Mouse (Mus musculus) skeletal muscle tissue, postnatal 0 days (tissue): ENCODE results near the gene Spout1. TPM values are rescaled to one million over a fixed set of nuclear protein-coding genes. Genes with fewer than 3 reads are reported as not detected.

Source experiments
- polyA plus RNA-seq: library from polyadenylated mRNA; unstranded; fragments of >200 nt; fragmentation: Nextera tagmentation; extraction: Ambion mirVana; gene quantifications from 2 replicates; pipeline ENCODE4 v1.2.1, GENCODE M21; 2015

The Spout1 gene
- polyA plus RNA-seq, result 14.9 and 20.0 TPM in 2 replicates

DNA sequence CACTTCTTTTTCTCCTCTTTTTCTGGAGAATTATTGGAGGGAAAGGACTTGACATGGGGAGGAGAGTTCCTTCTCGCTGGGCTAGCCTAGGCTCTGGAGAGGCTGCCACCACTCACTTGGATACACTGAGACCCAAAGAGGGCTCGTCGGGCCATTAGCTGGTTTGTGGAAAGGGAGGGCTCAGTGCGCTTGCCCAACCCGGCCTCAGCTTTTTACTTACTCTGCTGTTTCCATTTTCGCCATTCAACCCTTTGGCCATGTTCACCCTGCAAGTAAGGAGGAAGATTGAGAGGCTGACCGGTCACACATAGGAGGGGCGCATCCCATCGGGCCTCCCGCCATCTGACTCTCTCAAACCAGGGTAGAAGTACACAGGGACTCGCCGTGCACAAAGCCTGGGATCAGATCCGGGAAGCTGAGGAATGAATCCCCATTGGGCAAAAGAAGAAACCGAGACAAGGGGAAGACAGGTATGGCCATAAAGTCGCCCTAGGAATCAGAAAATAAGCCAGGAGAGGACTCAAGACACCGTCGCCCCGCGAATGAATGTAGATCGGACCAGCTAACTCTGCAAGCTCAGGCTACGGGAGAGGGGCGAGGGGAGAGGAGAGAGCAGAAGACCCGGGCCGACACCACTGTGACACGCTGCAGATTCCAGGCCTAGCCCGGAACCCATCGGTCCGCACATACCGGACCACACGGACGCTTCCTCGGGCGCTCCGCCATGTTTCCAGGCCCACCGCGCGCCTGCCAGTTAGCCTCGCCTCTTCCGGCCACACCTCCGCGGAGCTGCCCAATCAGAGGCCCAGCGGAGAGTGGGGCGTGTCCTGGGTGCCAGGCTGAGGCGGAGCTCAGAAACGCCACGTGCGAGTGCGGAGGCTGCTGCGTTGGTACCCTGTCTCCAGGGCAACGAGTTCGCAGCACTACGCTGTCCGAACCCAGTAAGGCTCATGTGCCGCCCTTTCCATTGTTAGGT, at the start of gene Spout1:
Gene Spout1 (minus strand): TSS at position 760 of the 976 bp plus-strand sequence.

DNA sequence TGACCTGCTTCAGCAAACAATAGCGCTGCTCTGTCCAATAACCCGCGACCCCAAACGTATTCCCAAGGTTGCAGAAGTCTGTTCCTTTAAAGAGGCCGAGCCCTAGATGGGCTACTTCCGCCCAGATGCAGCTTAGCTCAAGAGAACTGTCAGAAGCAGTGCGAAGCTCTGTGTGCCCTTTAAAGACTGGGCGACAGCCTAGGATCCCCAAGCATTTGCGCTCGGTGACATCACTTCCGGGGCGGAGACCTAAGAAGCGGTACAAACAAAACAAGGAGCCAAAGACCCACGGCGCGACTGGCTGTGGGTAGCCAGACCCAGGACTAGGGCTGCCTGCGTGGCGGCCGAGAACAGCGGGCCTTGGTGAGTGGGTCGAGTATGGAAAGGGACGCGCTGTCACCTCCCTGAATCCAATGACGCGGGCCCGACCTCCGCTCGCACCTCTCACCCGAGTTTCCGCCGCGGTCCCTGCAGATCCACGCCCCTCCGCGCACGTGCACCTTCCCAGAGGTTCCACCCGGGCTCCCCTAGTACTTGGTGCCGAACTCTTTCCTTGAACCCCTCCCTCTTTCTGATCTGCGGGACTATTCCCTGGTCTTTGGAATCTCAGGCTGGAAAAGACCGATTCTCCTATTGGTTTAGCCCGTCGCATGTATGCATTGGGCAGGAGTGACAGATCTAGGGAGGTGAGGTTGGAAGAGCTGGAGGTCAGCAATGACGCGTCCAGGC, 27.5 kb upstream of the Spout1 start, which contains the start of gene Kyat1:
Gene Kyat1 (minus strand): TSS at position 219 of the 729 bp plus-strand sequence.

DNA sequence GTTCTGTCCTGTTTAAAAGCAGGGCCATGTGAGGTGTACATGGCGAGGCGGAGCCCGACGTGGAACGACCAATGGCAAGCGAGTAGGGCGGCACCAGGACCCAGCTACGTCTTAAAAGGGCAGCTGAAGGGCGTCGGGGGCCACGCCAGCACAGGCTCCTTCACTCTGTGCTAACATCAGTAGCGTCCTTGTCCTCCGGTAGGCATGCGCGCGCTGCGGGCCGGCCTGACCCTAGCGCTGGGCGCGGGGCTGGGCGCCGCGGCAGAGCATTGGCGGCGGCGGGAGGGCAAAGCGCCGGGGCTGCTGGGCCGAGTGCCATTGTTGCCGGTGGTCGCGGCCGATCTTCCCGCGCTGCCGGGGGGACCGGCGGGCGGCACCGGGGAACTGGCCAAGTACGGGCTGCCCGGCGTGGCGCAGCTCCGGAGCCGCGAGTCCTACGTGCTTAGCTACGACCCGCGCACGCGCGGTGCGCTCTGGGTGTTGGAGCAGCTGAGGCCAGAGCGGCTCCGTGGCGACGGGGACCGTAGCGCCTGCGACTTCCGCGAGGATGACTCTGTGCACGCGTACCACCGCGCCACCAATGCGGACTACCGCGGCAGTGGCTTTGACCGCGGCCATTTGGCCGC, 6.8 kb downstream of the Spout1 start, which contains the start of gene Endog:
Gene Endog (plus strand): TSS at position 123 of the 626 bp plus-strand sequence.

DNA sequence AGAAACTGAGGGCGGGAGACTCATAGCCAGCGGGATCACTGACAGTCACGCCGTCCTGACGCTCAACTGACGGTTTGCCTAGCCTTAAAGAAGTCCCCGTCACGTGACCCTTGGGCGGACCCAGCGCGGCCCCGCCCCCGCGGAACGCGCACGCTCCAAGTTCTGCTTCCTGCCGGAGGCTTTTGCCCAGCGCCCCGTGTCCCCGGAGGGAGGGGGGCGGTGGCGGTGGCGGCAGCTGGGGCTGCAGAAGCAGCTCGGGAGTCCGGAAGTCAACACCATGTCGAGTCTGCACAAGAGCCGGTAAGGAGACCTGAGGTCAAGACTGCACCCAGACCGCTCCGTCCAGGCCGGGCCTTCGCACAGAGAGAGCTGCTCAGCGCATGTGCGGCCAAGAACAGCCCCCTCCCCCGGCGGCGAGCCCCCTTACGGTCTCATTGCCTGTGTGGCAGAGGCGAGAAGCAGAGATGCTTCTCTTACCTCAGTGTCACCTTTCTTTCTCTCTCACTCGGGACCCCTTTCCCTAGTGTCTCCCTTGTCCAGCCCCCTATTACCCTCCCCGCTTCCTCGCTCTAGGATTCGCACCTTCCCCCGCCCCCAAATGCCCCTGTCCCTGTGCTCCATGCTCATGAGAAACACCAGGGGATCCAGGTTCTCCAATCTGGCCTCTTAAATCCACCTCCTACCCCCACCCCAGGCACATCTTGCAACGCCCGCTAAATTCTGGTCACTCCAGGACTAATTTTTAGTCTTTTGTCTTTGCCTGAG, 44.5 kb downstream of the Spout1 start, which contains the start of gene Tbc1d13:
Gene Tbc1d13 (plus strand): TSS at position 134 of the 765 bp plus-strand sequence.

DNA sequence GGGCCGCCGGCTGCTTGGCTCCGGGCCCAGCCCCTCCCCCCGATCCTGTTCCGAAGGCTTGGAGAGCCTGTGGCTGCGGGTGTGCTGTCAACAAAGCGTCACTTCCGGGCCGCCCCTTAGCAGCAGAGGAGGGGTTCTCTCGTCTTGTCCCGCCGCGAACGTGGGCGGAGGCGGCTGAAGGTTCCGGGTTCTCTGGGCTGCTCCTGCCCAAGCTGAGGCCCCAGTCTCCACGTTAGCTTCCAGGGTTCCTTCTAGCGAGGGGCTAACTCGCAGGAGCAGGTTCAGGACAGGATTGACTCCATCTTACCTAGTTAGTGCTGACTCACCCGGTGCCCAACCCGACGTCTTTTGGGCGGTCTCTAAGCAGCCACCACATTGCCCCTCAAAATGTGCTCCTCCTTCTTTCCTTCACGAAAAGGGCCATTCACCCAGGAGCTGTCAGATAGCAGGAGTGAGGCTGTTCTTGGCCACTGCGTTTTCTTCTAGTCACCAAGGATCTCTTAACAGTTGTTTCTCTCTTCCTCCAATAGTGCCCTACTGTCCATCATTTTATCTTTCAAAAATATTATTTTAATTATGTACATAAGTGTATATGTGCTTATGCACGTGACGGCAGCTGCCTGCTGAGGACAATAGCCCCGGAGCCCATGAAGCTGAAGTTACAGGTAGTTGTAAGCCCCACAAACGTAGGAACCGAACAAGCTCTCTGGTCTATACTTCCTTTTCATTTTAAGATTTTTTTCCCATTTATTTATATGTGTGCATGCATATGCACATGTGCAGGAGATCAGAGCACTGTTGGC, 53.6 kb downstream of the Spout1 start, which contains the start of gene Zer1:
Gene Zer1 (minus strand): TSS at position 114 of the 803 bp plus-strand sequence.

Other genes with a start within 250 kb of the Spout1 start
- gene Gle1, start 243.0 kb downstream of the Spout1 start, polyA plus RNA-seq, result 24.8 and 25.7 TPM in 2 replicates
- gene Sptan1, start 212.9 kb downstream of the Spout1 start, polyA plus RNA-seq, result 53.7 and 54.5 TPM in 2 replicates
- 12.5 and 13.9 TPM in 2 replicates for gene Wdr34, start 129.6 kb downstream of the Spout1 start, polyA plus RNA-seq
- gene Set, start 121.1 kb downstream of the Spout1 start, polyA plus RNA-seq, result 133 and 153 TPM in 2 replicates
- 3.1 and 3.2 TPM in 2 replicates for gene Pkn3, start 100.8 kb downstream of the Spout1 start, polyA plus RNA-seq
- 7.4 and 9.1 TPM in 2 replicates for gene Zdhhc12, start 84.8 kb downstream of the Spout1 start, polyA plus RNA-seq
- gene Zer1, start 53.9 kb downstream of the Spout1 start, polyA plus RNA-seq, result 3.4 and 4.3 TPM in 2 replicates
- 2.5 and 4.2 TPM in 2 replicates for gene Tbc1d13, start 44.7 kb downstream of the Spout1 start, polyA plus RNA-seq
- 52.5 and 63.3 TPM in 2 replicates for gene Endog, start 7.0 kb downstream of the Spout1 start, polyA plus RNA-seq
- gene Kyat1, start 27.4 kb upstream of the Spout1 start, polyA plus RNA-seq, result 9.6 TPM in 2 replicates
- gene Lrrc8a, start 59.3 kb upstream of the Spout1 start, polyA plus RNA-seq, result 17.7 and 19.1 TPM in 2 replicates
- 0.10 and 0.16 TPM in 2 replicates for gene Gm28035, start 62.1 kb upstream of the Spout1 start, polyA plus RNA-seq
- gene Phyhd1, start 87.7 kb upstream of the Spout1 start, polyA plus RNA-seq, result 22.3 and 22.4 TPM in 2 replicates
- not detected in 2 replicates for gene Gm28038, start 102.6 kb upstream of the Spout1 start, polyA plus RNA-seq
- 27.4 and 34.2 TPM in 2 replicates for gene Dolk, start 107.9 kb upstream of the Spout1 start, polyA plus RNA-seq
- 8.8 and 9.5 TPM in 2 replicates for gene Nup188, start 107.9 kb upstream of the Spout1 start, polyA plus RNA-seq
- 52.3 and 73.6 TPM in 2 replicates for gene Sh3glb2, start 180.9 kb upstream of the Spout1 start, polyA plus RNA-seq
- 14.9 and 16.2 TPM in 2 replicates for gene Miga2, start 185.8 kb upstream of the Spout1 start, polyA plus RNA-seq
- 16.2 and 19.4 TPM in 2 replicates for gene Dolpp1, start 213.8 kb upstream of the Spout1 start, polyA plus RNA-seq
- 227 and 232 TPM in 2 replicates for gene Crat, start 237.4 kb upstream of the Spout1 start, polyA plus RNA-seq
- gene Ptpa, start 237.6 kb upstream of the Spout1 start, polyA plus RNA-seq, result 84.5 and 101 TPM in 2 replicates